ENCODE assay signal across 9 mouse cellular contexts in genomic region chr4:155360856-155361255, GRCm38 (mm10). TPM values are rescaled to one million over a fixed set of nuclear protein-coding genes. Genes with fewer than 3 reads are reported as not detected.
DNase-seq lines count a peak whose midpoint lies in the region; ATAC-seq and TF ChIP-seq lines count a peak whose summit lies in the region.
"Had no signal": no experiment of that assay in that cellular context is flagged by ENCODE, and none has a peak within 500 bp of the region (broad histone marks: within the 10 kb centered on the region; RNA-seq: fewer than 3 reads in every experiment).

No protein-coding gene starts in this region.

- no peak for TF ChIP-seq CTCF in layer of hippocampus, adult 2 months (conservative IDR thresholded peaks at IDR 0.05)
- TF ChIP-seq CTCF in intestine, postnatal 0 days (IDR thresholded peaks at IDR 0.05; ENCODE audit: low read depth) = no peak

- H3K9me3 ChIP-seq in embryonic facial prominence, embryonic 10.5 days = no peaks in the 10 kb centered on the region
- no peaks in the 10 kb centered on the region for H3K9me3 ChIP-seq in intestine, postnatal 0 days (ENCODE audit: control insufficient read depth)
- no peaks in the 10 kb centered on the region for H3K9me3 ChIP-seq in midbrain, embryonic 13.5 days

- H3K27me3 ChIP-seq in embryonic facial prominence, embryonic 10.5 days (replicated peaks; ENCODE audit: low read depth, poor library complexity, severe bottlenecking) = peaks cover 78% of the 10 kb centered on the region
- H3K27me3 ChIP-seq in intestine, postnatal 0 days (replicated peaks; ENCODE audit: control insufficient read depth, insufficient read depth, low read length) = 0 out of 2 replicates have a peak, but pooled peaks cover 5% of the 10 kb centered on the region
- peaks cover 74% of the 10 kb centered on the region for H3K27me3 ChIP-seq in midbrain, embryonic 13.5 days

- H3K27ac ChIP-seq in layer of hippocampus, adult 2 months = no peak overlapping the region
- H3K27ac ChIP-seq in embryonic facial prominence, embryonic 10.5 days (replicated peaks) = peak overlapping the region; percentile 45; the same call in 1 of the 2 replicates
- peak overlapping the region; percentile 88 for H3K27ac ChIP-seq in intestine, postnatal 0 days (ENCODE audit: low read depth, low read length)
- H3K27ac ChIP-seq in midbrain, embryonic 13.5 days = no peak overlapping the region

- no peak for DNase-seq in layer of hippocampus, adult 2 months (ENCODE audit: low spot score in 2 of 2)
- DNase-seq in layer of hippocampus, adult 8-10 months (ENCODE audit: low spot score in 2 of 2) = no peak
- no peak for DNase-seq in embryonic facial prominence, embryonic 10.5 days (ENCODE audit: low spot score)
- DNase-seq in gastrocnemius, postnatal 36 days = no peak
- no peak for DNase-seq in frontal cortex, postnatal 14 days (ENCODE audit: low spot score in 2 of 2)
- no peak for DNase-seq in cerebellum, postnatal 36 days

- peak overlapping the region; percentile 72 for H3K4me2 ChIP-seq in intestine, postnatal 0 days (replicated peaks; ENCODE audit: low read depth)
- H3K4me2 ChIP-seq in midbrain, embryonic 13.5 days (replicated peaks) = peak overlapping the region; percentile 59

- intact Hi-C loops in gastrocnemius, postnatal 36 days (cut with DNase I) = no loop called here

- H3K9ac ChIP-seq in intestine, postnatal 0 days (ENCODE audit: low read depth, low read length) = peak overlapping the region; percentile 42; the same call in 1 of the 2 replicates
- no peak overlapping the region for H3K9ac ChIP-seq in midbrain, embryonic 13.5 days (replicated peaks)

- H3K4me1 ChIP-seq in embryonic facial prominence, embryonic 10.5 days = peaks cover 38% of the 10 kb centered on the region
- H3K4me1 ChIP-seq in intestine, postnatal 0 days (replicated peaks; ENCODE audit: control insufficient read depth, insufficient read depth, low read length) = no peaks in the 10 kb centered on the region; the same call in 1 of the 2 replicates
- H3K4me1 ChIP-seq in midbrain, embryonic 13.5 days (replicated peaks) = peaks cover 13% of the 10 kb centered on the region

- peak overlapping the region; percentile 48 for H3K4me3 ChIP-seq in layer of hippocampus, adult 2 months
- H3K4me3 ChIP-seq in embryonic facial prominence, embryonic 10.5 days = peak overlapping the region; percentile 63
- H3K4me3 ChIP-seq in intestine, postnatal 0 days (ENCODE audit: low read depth, low read length) = peak overlapping the region; percentile 49
- H3K4me3 ChIP-seq in midbrain, embryonic 13.5 days (replicated peaks) = peak overlapping the region; percentile 38
- H3K4me3 ChIP-seq: myocyte had no signal

- peak; percentile 46 for ATAC-seq in intestine, postnatal 0 days
- no peak for ATAC-seq in midbrain, embryonic 13.5 days

- no peaks in the 10 kb centered on the region for H3K36me3 ChIP-seq in embryonic facial prominence, embryonic 10.5 days (replicated peaks)
- H3K36me3 ChIP-seq in intestine, postnatal 0 days (ENCODE audit: control insufficient read depth, insufficient read depth) = no peaks in the 10 kb centered on the region
- H3K36me3 ChIP-seq in midbrain, embryonic 13.5 days = no peaks in the 10 kb centered on the region

- 1% methylated on average over 42 of the region's 42 CpGs for WGBS in embryonic facial prominence, embryonic 10.5 days
- under 1% methylated on average over 42 of the region's 42 CpGs for WGBS in intestine, postnatal 0 days
- WGBS in midbrain, embryonic 13.5 days = under 1% methylated on average over 42 of the region's 42 CpGs

RNA-seq across cellular contexts. Expression of gene Prkcz, which starts 0.3 kb away (rescaled TPM):
- total RNA-seq in layer of hippocampus, adult 2 months (2021) = 100 to 1,000 TPM; 158 to 160 TPM
- total RNA-seq in layer of hippocampus, adult 8-10 months (2022) = 100 to 1,000 TPM; 144 to 189 (median 169) TPM
- polyA plus RNA-seq in embryonic facial prominence, embryonic 10.5 days (2016; fragmentation: Nextera tagmentation; extraction: Ambion mirVana) = 12.4 and 13.7 TPM in 2 replicates
- polyA plus RNA-seq in intestine, postnatal 0 days (2015; fragmentation: Nextera tagmentation; extraction: Ambion mirVana) = 31.7 and 38.8 TPM in 2 replicates
- 56.7 and 59.5 TPM in 2 replicates for polyA plus RNA-seq in midbrain, embryonic 13.5 days (2015; fragmentation: Nextera tagmentation; extraction: Ambion mirVana)
- 1 to 10 TPM in 1 of 2 experiments, under 1 TPM in 1; 0.87 to 1.2 TPM for total RNA-seq in gastrocnemius, postnatal 36 days (2021)

RNA-seq across cellular contexts. Expression of gene Gabrd, which starts 37.1 kb away (rescaled TPM):
- total RNA-seq in layer of hippocampus, adult 2 months (2021) = 10 to 100 TPM; 24.2 to 28.4 TPM
- 10 to 100 TPM; 23.0 to 25.0 (median 24.7) TPM for total RNA-seq in layer of hippocampus, adult 8-10 months (2022)
- not detected in 2 replicates for polyA plus RNA-seq in embryonic facial prominence, embryonic 10.5 days (2016; fragmentation: Nextera tagmentation; extraction: Ambion mirVana)
- 0.16 and 0.21 TPM in 2 replicates for polyA plus RNA-seq in intestine, postnatal 0 days (2015; fragmentation: Nextera tagmentation; extraction: Ambion mirVana)
- 0.11 TPM in 1 of 2 replicates, not detected in the other for polyA plus RNA-seq in midbrain, embryonic 13.5 days (2015; fragmentation: Nextera tagmentation; extraction: Ambion mirVana)
- under 1 TPM; 0.23 to 0.25 TPM for total RNA-seq in gastrocnemius, postnatal 36 days (2021)

RNA-seq across cellular contexts. Expression of gene Cfap74, which starts 48.1 kb away (rescaled TPM):
- total RNA-seq in layer of hippocampus, adult 2 months (2021) = 10 to 100 TPM; 13.8 to 16.2 TPM
- total RNA-seq in layer of hippocampus, adult 8-10 months (2022) = 10 to 100 TPM; 11.0 to 16.5 (median 15.2) TPM
- 6.7 and 7.3 TPM in 2 replicates for polyA plus RNA-seq in embryonic facial prominence, embryonic 10.5 days (2016; fragmentation: Nextera tagmentation; extraction: Ambion mirVana)
- polyA plus RNA-seq in intestine, postnatal 0 days (2015; fragmentation: Nextera tagmentation; extraction: Ambion mirVana) = 0.50 and 0.52 TPM in 2 replicates
- polyA plus RNA-seq in midbrain, embryonic 13.5 days (2015; fragmentation: Nextera tagmentation; extraction: Ambion mirVana) = 3.8 and 4.2 TPM in 2 replicates
- under 1 TPM; 0.15 to 0.38 TPM for total RNA-seq in gastrocnemius, postnatal 36 days (2021)

Comparison
In these comparisons a context has a peak if more than half of its experiments do, and no peak if none do; other contexts are left out.
1. H3K27ac ChIP-seq: peak in embryonic facial prominence, embryonic 10.5 days (single experiment) and intestine, postnatal 0 days (single experiment); none in layer of hippocampus, adult 2 months (single experiment) and midbrain, embryonic 13.5 days (single experiment).
2. RNA of gene Prkcz, which starts 0.3 kb away (total RNA-seq): 144 to 189 TPM in layer of hippocampus, adult 8-10 months and 158 to 160 TPM in layer of hippocampus, adult 2 months; 0.87 to 1.2 TPM in gastrocnemius, postnatal 36 days; every median in the first group is over 10 times any median in the second.
3. RNA of gene Gabrd, which starts 37.1 kb away (total RNA-seq): 24.2 to 28.4 TPM in layer of hippocampus, adult 2 months and 23.0 to 25.0 TPM in layer of hippocampus, adult 8-10 months; 0.23 to 0.25 TPM in gastrocnemius, postnatal 36 days; every median in the first group is over 10 times any median in the second.
4. RNA of gene Cfap74, which starts 48.1 kb away (total RNA-seq): 11.0 to 16.5 TPM in layer of hippocampus, adult 8-10 months and 13.8 to 16.2 TPM in layer of hippocampus, adult 2 months; 0.15 to 0.38 TPM in gastrocnemius, postnatal 36 days; every median in the first group is over 4 times any median in the second.
5. Peak in every context shown above with its lines, with median percentiles within 50 percentile points of each other: H3K4me3 ChIP-seq.